Mouse (Mus musculus) inflammation-experienced regulatory T-cells, adult 6 months (primary cell): ENCODE results near the gene Pdcd11. TPM values are rescaled to one million over a fixed set of nuclear protein-coding genes. Genes with fewer than 3 reads are reported as not detected.

Experiments used
- ATAC-seq: one replicate; pipeline ENCODE4 v1.8.0; 2017
- polyA plus RNA-seq, 3 experiments: library from polyadenylated mRNA; unstranded; fragments of 100-300 nt; shearing (Covaris generic); gene quantifications; one replicate each; pipeline ENCODE4 v1.2.1; 2017

Gene Pdcd11
- polyA plus RNA-seq, 3 experiments from 2014 or later = 5.9 to 8.5 (median 7.3) TPM

DNA sequence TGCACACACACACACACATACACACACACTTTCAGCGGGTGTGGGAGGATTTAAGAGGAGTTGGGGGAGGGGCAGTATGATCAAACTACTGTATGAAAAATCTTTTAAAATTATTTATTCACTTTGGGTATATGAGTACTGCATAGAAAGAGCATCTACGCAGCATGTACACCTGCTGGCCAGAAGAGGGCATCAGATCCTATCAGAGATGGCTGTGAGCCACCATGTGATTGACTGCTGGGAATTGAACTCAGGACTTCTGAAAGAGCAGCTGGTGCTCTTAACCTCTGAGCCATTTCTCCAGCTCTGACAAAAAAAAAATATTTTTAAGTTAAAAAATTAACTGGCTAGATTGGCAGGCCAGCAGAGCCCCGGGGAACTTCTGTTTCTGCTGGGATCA lies 83.9 kb downstream of the Pdcd11 start:
- no peak for ATAC-seq

DNA sequence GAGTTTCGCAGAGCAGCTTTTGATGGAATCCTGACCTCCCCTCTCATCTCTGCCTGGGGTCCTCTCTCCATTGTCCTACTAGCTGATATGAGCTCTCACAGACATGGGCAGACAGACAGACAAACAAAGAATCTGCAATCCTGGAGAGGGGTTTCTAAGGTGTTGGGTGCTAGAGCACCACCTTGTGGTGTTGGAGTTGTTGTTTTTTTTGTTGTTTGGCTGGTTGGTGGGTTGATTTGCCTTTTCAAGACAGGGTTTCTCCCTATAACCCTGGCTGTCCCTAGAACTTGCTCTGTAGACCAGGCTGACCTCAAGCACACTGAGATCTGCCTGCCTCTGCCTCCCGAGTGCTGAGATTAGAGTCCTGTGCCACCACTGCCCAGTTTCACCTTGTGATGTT lies 84.9 kb downstream of the Pdcd11 start:
- ATAC-seq = no peak

GRCm38 (mm10) chr19:47176916-47177505 lies 86.4 kb downstream of the Pdcd11 start:
- no peak for ATAC-seq

DNA sequence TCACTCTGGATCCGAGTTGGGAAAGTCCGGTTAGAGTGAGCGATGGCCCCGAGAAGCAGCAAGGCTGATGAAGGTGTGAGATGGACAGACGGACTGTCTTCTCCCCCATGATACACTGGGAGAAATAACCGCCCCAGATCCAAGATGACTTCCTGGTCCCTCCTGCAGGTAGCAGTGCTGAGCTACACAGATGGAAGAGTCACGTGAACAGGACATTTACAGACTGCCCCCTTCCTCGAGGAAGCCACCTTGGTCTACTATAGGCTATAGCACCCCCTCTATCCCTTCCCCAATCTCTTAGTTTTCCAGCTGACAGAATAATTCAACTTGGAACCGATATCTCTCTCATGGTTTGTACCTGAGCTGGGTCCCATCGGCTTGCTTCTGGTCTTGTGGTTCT lies 87.4 kb downstream of the Pdcd11 start:
- no peak for ATAC-seq

- ATAC-seq = no peak
Measured at GRCm38 (mm10) chr19:47178431-47179271, 88.1 kb downstream of the Pdcd11 start, which contains the start of gene Neurl1a. TSS of gene Neurl1a (plus strand) at chr19:47178820.

- ATAC-seq = no peak
Measured at GRCm38 (mm10) chr19:47179272-47179809, 88.8 kb downstream of the Pdcd11 start.

DNA sequence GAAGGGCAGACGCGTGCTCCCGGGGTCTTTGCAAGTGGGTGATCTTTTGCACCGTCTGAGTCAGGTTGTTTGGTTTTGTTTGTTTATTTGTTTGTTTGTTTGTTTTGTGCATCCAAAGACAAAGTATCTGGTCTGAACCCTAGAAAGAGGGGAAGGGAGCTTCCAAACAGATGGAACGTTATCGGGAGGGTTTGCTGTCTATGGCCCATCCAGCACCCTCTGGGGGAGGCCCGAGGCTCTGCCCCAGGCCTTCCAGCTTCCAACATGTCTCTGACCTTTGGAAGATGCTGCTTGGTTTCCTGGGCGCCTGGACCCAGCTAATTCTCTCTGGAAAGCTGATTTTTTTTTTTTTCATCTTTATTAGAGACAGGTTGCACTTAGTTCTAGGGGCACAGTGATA lies 89.4 kb downstream of the Pdcd11 start:
- no peak for ATAC-seq

Other genes starting within 250 kb of the Pdcd11 start
- not detected for gene Ina, start 76.1 kb upstream of the Pdcd11 start, polyA plus RNA-seq
- gene Nt5c2, start 75.6 kb upstream of the Pdcd11 start, polyA plus RNA-seq = 10 to 100 TPM; 22.1 to 37.3 (median 31.6) TPM
- 10 to 100 TPM in 1 of 3 experiments, 1 to 10 TPM in 2; 4.9 to 10.8 (median 9.7) TPM for gene Pcgf6, start 39.9 kb upstream of the Pdcd11 start, polyA plus RNA-seq
- gene Taf5, start 23.0 kb upstream of the Pdcd11 start, polyA plus RNA-seq = 1 to 10 TPM; 1.6 to 3.3 (median 1.8) TPM
- 100 to 1,000 TPM; 223 to 391 (median 299) TPM for gene Usmg5, start 121 bp upstream of the Pdcd11 start, polyA plus RNA-seq
- 10 to 100 TPM; 13.3 to 21.6 (median 15.8) TPM for gene Calhm2, start 47.5 kb downstream of the Pdcd11 start, polyA plus RNA-seq
- not detected for gene Calhm1, start 53.5 kb downstream of the Pdcd11 start, polyA plus RNA-seq
- gene Calhm3, start 67.0 kb downstream of the Pdcd11 start, polyA plus RNA-seq = not detected
- under 1 TPM; 0.19 to 0.32 (median 0.25) TPM for gene Neurl1a, start 88.1 kb downstream of the Pdcd11 start, polyA plus RNA-seq